Mouse (Mus musculus) lung, postnatal 0 days (tissue): ENCODE results near the gene Lgals9.

Experiments
- CTCF ChIP-seq: IDR thresholded peaks from 2 replicates; pipeline ENCODE4 v1.5.1; 2016; ENCODE audit warnings: antibody characterized with exemption, mild to moderate bottlenecking
- EP300 ChIP-seq: IDR thresholded peaks from 2 replicates; pipeline ENCODE4 v1.6.1; 2016; ENCODE audit warnings: antibody characterized with exemption, mild to moderate bottlenecking, control low read depth

DNA sequence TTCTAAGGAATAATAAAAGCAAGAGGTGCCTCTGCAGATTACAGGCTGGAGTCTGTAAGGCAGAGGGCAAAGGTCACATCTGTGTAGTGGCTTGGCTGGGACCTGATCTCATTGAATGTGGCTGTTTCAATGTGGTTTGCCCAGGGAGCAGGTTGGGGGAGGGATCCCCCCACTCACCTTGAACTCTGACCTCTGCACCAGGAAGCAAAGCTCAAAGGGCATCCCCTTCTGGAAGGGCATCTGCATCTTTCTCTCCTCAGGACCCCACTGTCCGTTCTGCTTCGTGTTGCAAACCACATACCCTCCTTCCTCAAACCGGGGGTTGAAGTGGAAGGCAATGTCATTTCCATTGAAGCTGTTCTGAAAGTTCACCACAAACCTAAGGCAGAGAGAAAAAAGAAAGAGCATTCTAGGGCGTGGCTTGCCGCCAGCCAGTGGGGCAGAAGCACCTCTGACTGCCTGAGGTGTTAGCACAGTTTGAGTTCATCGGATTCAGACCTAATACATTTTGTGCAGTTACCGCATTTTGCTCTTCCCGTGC is 11.9 kb downstream of the Lgals9 start:
- TF ChIP-seq CTCF (no peak), EP300 (no peak)
